Mouse (Mus musculus): ENCODE measurements around the gene Tecpr2. TPM values are rescaled to one million over a fixed set of nuclear protein-coding genes. Genes with fewer than 3 reads are reported as not detected.

Tecpr2 gene
- polyA plus RNA-seq, 1 experiment from 2014 or later = 3.1 TPM

GRCm38 (mm10) chr12:111021577-111021976 is 132.5 kb downstream of the Tecpr2 start:
- Histone ChIP-seq H3K4me1 (no peaks in the 10 kb centered on the region), H3K9me3 (no peaks in the 10 kb centered on the region), H3K4me3 (no peak overlapping the region), H3K27me3 (no peaks in the 10 kb centered on the region), H3K4me2 (no peak overlapping the region), H3K27ac (no peak overlapping the region), H3K36me3 (no peaks in the 10 kb centered on the region), H3K9ac (no peak overlapping the region)
- ATAC-seq (ENCODE audit: borderline replicate concordance, extremely low read depth, low FRiP score, low TSS enrichment) = no peak
- WGBS = 52% methylated on average over 3 of the region's 3 CpGs

Other genes with a start within 250 kb of the Tecpr2 start
- not detected in 2 replicates for gene 1700001K19Rik, start 206.6 kb upstream of the Tecpr2 start, polyA plus RNA-seq (2015; fragmentation: Nextera tagmentation; extraction: Ambion mirVana)
- 825 and 899 TPM in 2 replicates for gene Hsp90aa1, start 186.5 kb upstream of the Tecpr2 start, polyA plus RNA-seq (2015; fragmentation: Nextera tagmentation; extraction: Ambion mirVana)
- 21.3 and 23.5 TPM in 2 replicates for gene Wdr20, start 151.3 kb upstream of the Tecpr2 start, polyA plus RNA-seq (2015; fragmentation: Nextera tagmentation; extraction: Ambion mirVana)
- 7.1 and 7.4 TPM in 2 replicates for gene Mok, start 48.3 kb upstream of the Tecpr2 start, polyA plus RNA-seq (2015; fragmentation: Nextera tagmentation; extraction: Ambion mirVana)
- 4.7 and 6.2 TPM in 2 replicates for gene Zfp839, start 39.0 kb upstream of the Tecpr2 start, polyA plus RNA-seq (2015; fragmentation: Nextera tagmentation; extraction: Ambion mirVana)
- gene Cinp, start 119 bp upstream of the Tecpr2 start, polyA plus RNA-seq (2015; fragmentation: Nextera tagmentation; extraction: Ambion mirVana) = 73.7 and 79.1 TPM in 2 replicates
- gene Ankrd9, start 89.8 kb downstream of the Tecpr2 start, polyA plus RNA-seq (2015; fragmentation: Nextera tagmentation; extraction: Ambion mirVana) = 13.3 and 13.6 TPM in 2 replicates
- 10.9 and 11.4 TPM in 2 replicates for gene Rcor1, start 150.1 kb downstream of the Tecpr2 start, polyA plus RNA-seq (2015; fragmentation: Nextera tagmentation; extraction: Ambion mirVana)